Mouse (Mus musculus) T-cell, adult 2 months (primary cell): ENCODE measurements at regions not wholly inside any gene's neighbourhood (a gene's known extent, or its start where the extent isn't known, plus 50 kb on each side); places are given as distances from the start of the nearest gene placed in this dataset.

Experiments
- DNase-seq: peaks from one replicate; pipeline ENCODE4 v3.0.0; 2022; ENCODE audit warnings: low spot score

- DNase-seq = no peak
These were observed 542.8 kb upstream of the Sox9 start for GRCm38 (mm10) chr11:112238960-112239884.

GRCm38 (mm10) chr11:112252548-112252947 is 529.5 kb upstream of the Sox9 start:
- no peak for DNase-seq

- DNase-seq = no peak
These were observed 529.0 kb upstream of the Sox9 start for GRCm38 (mm10) chr11:112253061-112253460.

DNA sequence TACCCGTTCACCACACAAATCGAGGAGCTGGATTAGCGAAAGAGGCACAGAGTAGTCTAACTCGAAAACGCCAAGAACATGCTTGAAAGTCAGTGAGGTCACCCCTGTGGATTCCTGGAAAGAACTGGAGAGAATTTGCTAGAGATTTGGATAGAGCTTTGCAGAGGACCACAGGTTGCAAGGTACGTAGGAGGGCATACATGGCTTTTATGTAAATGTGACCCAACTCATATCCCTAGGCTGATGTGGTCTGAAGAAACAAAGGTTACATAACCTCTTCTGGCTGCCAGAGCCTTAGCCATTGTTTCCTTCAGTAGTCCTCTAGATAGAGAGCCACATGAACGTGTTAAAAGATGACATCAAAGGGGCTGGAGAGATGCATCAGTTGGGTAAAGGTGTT is 525.7 kb upstream of the Sox9 start:
- no peak for DNase-seq

GRCm38 (mm10) chr11:112264077-112264476 is 517.9 kb upstream of the Sox9 start:
- no peak for DNase-seq

DNA sequence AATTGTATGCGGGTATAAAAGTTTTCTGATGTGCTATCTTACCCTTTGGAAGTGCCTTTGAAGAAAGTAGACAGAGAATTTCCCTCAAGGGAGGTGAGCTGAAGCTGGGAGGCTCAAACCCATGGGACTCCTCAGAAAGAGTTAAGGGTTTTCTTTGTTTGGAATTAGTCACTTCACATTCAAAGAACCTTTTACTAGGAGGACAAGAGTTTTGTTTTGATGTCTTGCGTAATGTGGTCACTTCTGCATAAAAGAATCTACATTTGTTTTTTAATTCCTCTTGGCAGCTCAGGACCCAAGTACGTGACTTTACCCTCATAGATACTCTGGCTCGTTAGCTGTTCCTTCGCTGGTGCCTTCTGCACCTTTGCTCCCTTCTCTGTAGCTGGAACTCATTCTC is 511.1 kb upstream of the Sox9 start:
- no peak for DNase-seq

- DNase-seq = no peak
These were observed 503.5 kb upstream of the Sox9 start for GRCm38 (mm10) chr11:112278566-112278965.

DNA sequence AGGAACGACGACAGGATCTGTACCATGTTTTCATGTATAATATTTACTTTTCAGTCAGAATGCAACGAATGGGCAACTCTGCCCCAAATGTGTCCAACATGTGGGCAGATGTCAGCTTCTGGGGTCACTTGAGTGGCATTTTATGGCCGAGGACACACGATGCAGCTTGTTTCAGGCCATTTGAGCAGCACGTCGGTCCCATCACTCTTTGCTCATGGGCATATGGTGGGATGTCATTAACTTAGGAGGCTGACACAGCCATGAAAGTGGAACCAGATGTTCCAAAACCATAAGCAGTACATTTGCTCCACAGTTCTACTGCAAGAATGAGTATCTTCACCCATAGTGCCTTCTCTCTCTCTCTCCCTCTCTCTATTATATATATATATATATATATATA is 499.1 kb upstream of the Sox9 start:
- DNase-seq = no peak

GRCm38 (mm10) chr11:112298901-112299341 is 483.1 kb upstream of the Sox9 start:
- no peak for DNase-seq

- DNase-seq = no peak
These were observed 478.9 kb upstream of the Sox9 start for GRCm38 (mm10) chr11:112303091-112303490.

DNA sequence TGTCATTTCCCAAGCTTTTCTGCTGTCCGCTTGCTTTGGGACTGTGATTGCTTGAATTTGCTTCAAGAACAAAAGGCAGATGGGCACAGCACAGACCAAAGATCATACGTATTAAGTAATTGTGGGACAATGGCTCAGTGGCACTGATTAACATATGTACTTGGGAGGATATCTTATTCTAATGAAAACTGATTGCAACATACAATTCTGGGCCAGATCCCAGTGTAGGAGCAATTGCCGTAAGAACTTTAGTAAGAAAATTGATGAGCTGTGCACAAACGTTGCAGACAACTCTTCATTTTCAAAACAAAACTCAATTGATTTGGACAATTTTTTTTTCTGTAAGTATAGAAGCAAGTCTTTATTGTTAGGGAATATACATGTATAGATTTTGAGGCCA is 456.2 kb upstream of the Sox9 start:
- DNase-seq = no peak

GRCm38 (mm10) chr11:112327606-112328005 is 454.4 kb upstream of the Sox9 start:
- no peak for DNase-seq

DNA sequence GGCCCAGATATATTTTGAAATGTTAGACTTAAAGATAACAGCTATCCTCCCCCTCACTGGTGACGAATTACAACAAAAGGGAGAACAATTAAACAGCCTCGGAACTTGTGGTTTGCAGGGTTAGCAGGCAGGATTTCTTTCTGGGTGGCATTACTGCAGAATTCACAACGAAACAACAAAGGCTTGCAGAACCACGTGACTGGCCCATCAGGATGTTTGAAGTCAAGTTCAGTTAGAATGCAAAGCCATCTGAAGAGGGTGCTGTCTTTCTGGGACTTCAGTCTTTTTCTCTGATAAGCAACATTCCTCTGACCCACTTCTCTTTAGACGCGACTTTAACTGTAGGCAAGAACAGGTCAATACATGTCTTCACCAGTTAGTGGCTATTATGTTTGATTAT is 436.9 kb upstream of the Sox9 start:
- no peak for DNase-seq

- DNase-seq = no peak
These were observed 436.4 kb upstream of the Sox9 start for GRCm38 (mm10) chr11:112345586-112345985.

GRCm38 (mm10) chr11:112346089-112346488 is 435.9 kb upstream of the Sox9 start:
- no peak for DNase-seq

DNA sequence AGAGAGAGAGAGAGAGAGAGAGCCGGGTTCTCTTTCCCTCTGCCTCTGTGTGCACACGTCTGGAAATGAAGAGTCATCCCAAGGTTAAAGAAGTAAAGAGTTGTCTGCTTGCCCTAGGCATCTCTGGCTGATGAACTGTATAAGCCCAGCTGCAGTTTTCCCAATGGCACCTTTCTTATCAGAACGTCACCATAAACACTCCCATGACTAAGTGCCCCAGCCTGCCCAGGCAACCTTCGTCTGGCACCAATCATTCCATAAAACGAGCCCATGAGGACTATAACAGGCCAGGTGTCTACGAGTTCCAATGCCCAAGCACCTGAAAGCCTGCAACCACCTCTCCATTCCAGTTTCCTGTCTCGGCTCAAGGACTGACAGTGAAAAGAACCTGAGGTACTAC is 435.5 kb upstream of the Sox9 start:
- DNase-seq = no peak

DNA sequence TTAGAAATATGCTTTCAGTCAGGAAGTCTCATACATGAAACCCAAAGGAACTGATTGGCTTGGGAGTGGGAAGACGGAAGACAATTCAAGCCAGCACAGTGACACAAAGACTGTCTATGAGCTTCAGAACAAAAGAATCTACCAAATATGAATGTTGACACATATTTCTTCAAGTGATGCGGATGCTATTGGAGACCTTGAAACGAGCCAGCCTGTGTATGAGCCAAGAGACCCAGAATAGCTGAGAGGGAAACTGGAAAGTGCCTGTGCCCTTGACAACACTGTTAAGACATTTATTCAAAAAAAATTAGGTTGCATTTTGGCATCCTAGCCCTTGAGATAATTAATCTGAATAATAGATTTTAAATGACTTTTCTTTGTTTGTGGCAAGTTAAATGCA is 426.7 kb upstream of the Sox9 start:
- no peak for DNase-seq

GRCm38 (mm10) chr11:112366715-112367114 is 415.3 kb upstream of the Sox9 start:
- DNase-seq = no peak

- no peak for DNase-seq
These were observed 411.1 kb upstream of the Sox9 start for GRCm38 (mm10) chr11:112370941-112371340.

DNA sequence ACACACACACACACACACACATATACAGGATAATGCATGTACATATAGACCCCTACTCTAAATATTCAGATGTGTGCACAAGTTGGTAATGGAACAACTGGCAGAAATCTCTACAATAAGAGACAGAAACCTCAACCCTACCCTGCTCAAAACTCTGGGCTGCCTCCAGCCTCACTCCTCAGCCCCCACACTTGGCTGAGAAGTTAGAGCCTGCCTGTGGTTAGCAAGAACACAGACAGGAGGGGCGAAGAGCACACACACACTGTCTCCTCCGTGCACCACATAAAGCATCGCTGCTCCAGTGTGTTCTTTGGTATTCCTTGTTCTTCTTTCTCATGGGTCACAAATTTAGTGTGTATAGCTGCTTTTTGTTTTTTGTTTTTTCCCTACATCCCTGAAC is 382.0 kb upstream of the Sox9 start:
- no peak for DNase-seq

GRCm38 (mm10) chr11:112407681-112408080 is 374.3 kb upstream of the Sox9 start:
- DNase-seq = no peak

DNA sequence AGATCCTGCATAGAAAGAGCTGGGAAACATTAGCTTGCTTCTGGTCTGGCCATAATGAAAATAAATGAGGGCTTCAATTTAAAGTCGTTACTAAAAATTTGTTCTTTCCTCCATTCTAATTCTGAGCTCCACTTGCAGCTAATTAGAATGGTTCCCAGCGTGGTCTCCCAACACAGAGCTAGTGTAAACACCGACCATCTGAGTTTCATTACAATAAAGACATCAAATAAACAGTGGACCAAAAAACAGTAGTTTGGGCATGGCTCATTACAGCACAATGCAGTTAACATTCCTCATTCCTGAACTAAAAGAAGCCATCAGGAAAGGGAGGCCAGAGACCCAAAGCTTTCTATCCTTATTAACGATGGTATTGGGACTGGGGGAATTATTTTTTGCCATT is 369.6 kb upstream of the Sox9 start:
- DNase-seq = no peak

DNA sequence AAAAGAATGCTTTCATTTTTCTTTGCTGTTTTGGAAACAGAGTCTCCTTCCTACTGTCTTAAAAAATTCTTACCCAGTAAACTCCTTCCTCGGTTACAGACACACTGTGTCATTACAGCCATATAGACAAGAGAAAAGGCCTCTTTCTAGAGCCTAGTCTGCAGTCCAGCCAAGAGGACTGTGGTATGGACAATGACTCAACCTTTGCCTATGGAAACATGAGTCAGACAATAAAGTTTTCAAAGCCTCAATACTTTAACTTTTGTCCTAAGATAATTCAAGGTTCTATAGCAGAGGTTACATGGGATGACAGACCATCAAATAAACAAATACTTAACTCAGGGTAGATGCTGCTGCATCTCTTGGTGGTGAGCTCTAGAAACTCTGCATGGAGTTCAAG is 339.4 kb upstream of the Sox9 start:
- DNase-seq = no peak

DNA sequence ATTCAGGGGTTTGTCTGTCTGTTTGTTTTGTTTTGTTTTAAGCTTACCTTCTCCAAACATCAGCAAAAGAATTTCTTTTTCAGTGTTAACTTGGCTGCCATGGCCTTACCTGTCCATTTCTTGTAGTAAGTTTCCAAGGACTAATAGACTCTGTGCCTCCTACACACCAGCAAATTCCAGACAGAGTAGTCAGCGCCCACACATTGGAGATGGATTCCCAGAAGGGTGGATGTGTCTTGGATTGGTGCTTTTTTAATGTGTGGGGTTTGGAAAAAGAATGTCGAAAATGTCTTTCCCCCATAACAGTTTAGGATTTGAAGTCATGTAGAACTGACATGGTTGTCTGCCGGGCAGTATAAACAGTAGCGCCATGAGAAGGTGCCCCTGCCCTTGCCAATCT is 338.1 kb upstream of the Sox9 start:
- DNase-seq = no peak
